Mouse (Mus musculus) adrenal gland, adult 2 months (tissue): ENCODE measurements around the gene Kif22. TPM values are rescaled to one million over a fixed set of nuclear protein-coding genes. Genes with fewer than 3 reads are reported as not detected.

ENCODE experiments used
- DNase-seq: peaks from one replicate; pipeline ENCODE4 v3.0.0; 2021
- long read RNA-seq: library from polyadenylated mRNA; stranded (forward); transcript quantifications from one replicate; pipeline ENCODE4 v2.0.0, GENCODE M21; 2021
- polyA plus RNA-seq: library from polyadenylated mRNA; depleted of rRNA; stranded (reverse); fragments of >200 nt; gene quantifications from 2 replicates; pipeline ENCODE4 v1.2.3, GENCODE M21; 2012; rRNA removed
- total RNA-seq, 2 experiments: library from RNA; stranded (reverse); gene quantifications; 2 replicates each; pipeline ENCODE4 v1.2.3; 2021

Kif22 gene
- total RNA-seq (1 to 10 TPM; 2.1 to 2.5 TPM), polyA plus RNA-seq (0.64 and 0.89 TPM in 2 replicates)
- long read RNA-seq, partial matches to known transcripts = 0 of 1 reads
- long read RNA-seq, other reads (novel, unspliced or antisense) = 0 of 1 reads

- peak; percentile 94 for DNase-seq
These were observed at the start of gene Kif22 for GRCm38 (mm10) chr7:127041851-127042672. TSS of gene Kif22 (minus strand) at chr7:127042471.

GRCm38 (mm10) chr7:127091114-127091896 is 49.0 kb upstream of the Kif22 start, which contains the start of gene AI467606:
TSS of gene AI467606 (plus strand) at chr7:127091359.
- DNase-seq = peak; percentile 44

GRCm38 (mm10) chr7:127090154-127091113 is 48.2 kb upstream of the Kif22 start:
- DNase-seq = no peak

- no peak for DNase-seq
These were observed 46.9 kb upstream of the Kif22 start for GRCm38 (mm10) chr7:127088901-127089845.

GRCm38 (mm10) chr7:127088083-127088482 is 45.8 kb upstream of the Kif22 start:
- DNase-seq = no peak

GRCm38 (mm10) chr7:127087278-127088010 is 45.2 kb upstream of the Kif22 start, which contains the start of gene Zg16:
TSS of gene Zg16 (minus strand) at chr7:127087328.
- peak; percentile 63 for DNase-seq

GRCm38 (mm10) chr7:127085751-127086150 is 43.5 kb upstream of the Kif22 start:
- DNase-seq = peak; percentile 15

- no peak for DNase-seq
These were observed 42.5 kb upstream of the Kif22 start for GRCm38 (mm10) chr7:127084794-127085193.

GRCm38 (mm10) chr7:127083689-127084088 is 41.4 kb upstream of the Kif22 start:
- no peak for DNase-seq

GRCm38 (mm10) chr7:127082995-127083394 is 40.7 kb upstream of the Kif22 start:
- DNase-seq = no peak

GRCm38 (mm10) chr7:127082271-127082670 is 40.0 kb upstream of the Kif22 start:
- no peak for DNase-seq

GRCm38 (mm10) chr7:127080045-127080444 is 37.8 kb upstream of the Kif22 start:
- DNase-seq = no peak

GRCm38 (mm10) chr7:127077692-127078091 is 35.4 kb upstream of the Kif22 start:
- no peak for DNase-seq

GRCm38 (mm10) chr7:127076188-127076587 is 33.9 kb upstream of the Kif22 start:
- DNase-seq = no peak

GRCm38 (mm10) chr7:127073221-127073620 is 30.9 kb upstream of the Kif22 start:
- peak; percentile 51 for DNase-seq

GRCm38 (mm10) chr7:127070871-127071413 is 28.7 kb upstream of the Kif22 start:
- DNase-seq = no peak

GRCm38 (mm10) chr7:127066317-127066716 is 24.0 kb upstream of the Kif22 start:
- peak; percentile 70 for DNase-seq

GRCm38 (mm10) chr7:127065538-127065937 is 23.3 kb upstream of the Kif22 start:
- no peak for DNase-seq

- no peak for DNase-seq
These were observed 12.8 kb upstream of the Kif22 start for GRCm38 (mm10) chr7:127055026-127055585.
